Mouse (Mus musculus) E14TG2a.4 (cell line): ENCODE data around the gene Cux2.

Experiments used
- CTCF ChIP-seq: conservative IDR thresholded peaks from 2 replicates; pipeline ENCODE4 v1.5.1; 2014; ENCODE audit warnings: low read length
- NANOG ChIP-seq: IDR thresholded peaks from 2 replicates; pipeline ENCODE4 v1.6.1; 2014; ENCODE audit warnings: borderline replicate concordance, low read length, mixed read lengths
- POU5F1 ChIP-seq: IDR thresholded peaks from 2 replicates; pipeline ENCODE4 v1.6.1; 2014; ENCODE audit warnings: low read length, borderline replicate concordance

DNA sequence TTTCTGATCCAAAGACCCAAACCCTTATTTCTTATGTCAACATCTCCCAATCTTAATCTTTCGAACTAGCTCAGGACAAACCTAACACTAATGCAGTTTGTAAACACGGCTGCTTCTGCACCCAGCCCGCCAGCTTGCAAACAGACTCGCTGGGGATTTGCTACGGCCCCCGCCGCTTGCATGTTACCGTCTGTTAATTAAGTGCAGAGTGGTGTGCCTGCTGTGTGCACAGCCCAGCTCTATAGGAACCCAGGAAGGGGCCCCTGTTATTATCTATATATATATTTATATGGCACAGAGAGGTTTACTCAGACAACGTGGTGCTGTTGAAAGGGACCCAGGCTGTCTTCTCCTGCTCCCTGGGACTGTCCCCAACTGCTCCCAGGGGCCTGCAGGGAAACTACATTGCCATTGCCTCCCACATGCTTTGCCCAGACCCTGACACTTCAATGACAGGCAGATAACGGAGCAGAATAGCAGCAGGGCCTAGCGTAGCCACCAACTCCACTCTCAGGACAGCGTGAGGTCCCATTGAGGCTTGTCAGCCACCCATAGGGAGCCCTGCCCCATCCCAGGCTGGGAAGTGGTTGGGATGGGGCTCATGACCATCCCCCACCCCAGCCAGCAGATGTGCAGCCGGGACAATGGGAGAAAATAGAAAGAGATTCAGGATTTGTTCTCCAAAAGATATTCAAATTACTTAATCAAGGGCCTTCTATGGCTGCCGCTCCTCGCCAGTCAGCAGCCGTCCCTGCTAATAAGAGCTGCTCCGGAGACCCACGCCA, 111.6 kb downstream of the Cux2 start:
- no peak for TF ChIP-seq CTCF
- TF ChIP-seq POU5F1, result no peak
- no peak for TF ChIP-seq NANOG
